Mouse (Mus musculus) kidney, adult 2 months (tissue): ENCODE data around the gene Tecta. TPM values are rescaled to one million over a fixed set of nuclear protein-coding genes. Genes with fewer than 3 reads are reported as not detected.

Experiments
- DNase-seq: peaks from one replicate; pipeline ENCODE4 v3.0.0; 2021
- H3K27ac ChIP-seq: fragments of 200-500 bp; 2 replicates; pipeline ENCODE4 v1.5.1; 2012; ENCODE audit warnings: low read depth, low read length, control low read depth, inconsistent platforms; ENCODE audit not compliant: insufficient read depth
- H3K27me3 ChIP-seq: fragments of 200-500 bp; replicated peaks from 2 replicates; pipeline ENCODE4 v1.6.1; 2012; ENCODE audit warnings: mild to moderate bottlenecking, moderate library complexity, low read length, inconsistent platforms; ENCODE audit not compliant: control insufficient read depth, insufficient read depth
- H3K36me3 ChIP-seq: fragments of 200-500 bp; 2 replicates; pipeline ENCODE4 v1.6.1; 2012; ENCODE audit warnings: mild to moderate bottlenecking, moderate library complexity, low read length, inconsistent platforms; ENCODE audit not compliant: control insufficient read depth, insufficient read depth
- H3K4me1 ChIP-seq: fragments of 200-500 bp; 2 replicates; pipeline ENCODE4 v1.6.1; 2011; ENCODE audit warnings: low read length; ENCODE audit not compliant: control insufficient read depth, insufficient read depth
- H3K4me3 ChIP-seq: fragments of 200-500 bp; 2 replicates; pipeline ENCODE4 v1.5.1; 2011; ENCODE audit warnings: mild to moderate bottlenecking, low read depth, low read length, control low read depth; ENCODE audit not compliant: insufficient read depth
- CTCF ChIP-seq: fragments of 200-500 bp; conservative IDR thresholded peaks from 2 replicates; pipeline ENCODE4 v1.5.1; 2011; ENCODE audit warnings: low read depth, mild to moderate bottlenecking, control low read depth, low read length, moderate library complexity, mixed read lengths; ENCODE audit not compliant: insufficient read depth, insufficient read length
- POLR2A ChIP-seq: fragments of 200-500 bp; IDR thresholded peaks from one replicate; pipeline ENCODE4 v1.6.1; 2011; ENCODE audit warnings: low read depth, low read length, control low read depth
- WGBS: fragments of 180-500 bp; shearing (Covaris S2); methylation state at CpG from one replicate; pipeline ENCODE4 v1.1.7; 2018; 5-methylcytosine and 5-hydroxymethylcytosine counted together
- polyA plus RNA-seq: library from polyadenylated mRNA; depleted of rRNA; stranded (reverse); fragments of >200 nt; gene quantifications from 2 replicates; pipeline ENCODE4 v1.2.3, GENCODE M21; 2012

The Tecta gene
- polyA plus RNA-seq, 1 experiment = 0.08 TPM

DNA sequence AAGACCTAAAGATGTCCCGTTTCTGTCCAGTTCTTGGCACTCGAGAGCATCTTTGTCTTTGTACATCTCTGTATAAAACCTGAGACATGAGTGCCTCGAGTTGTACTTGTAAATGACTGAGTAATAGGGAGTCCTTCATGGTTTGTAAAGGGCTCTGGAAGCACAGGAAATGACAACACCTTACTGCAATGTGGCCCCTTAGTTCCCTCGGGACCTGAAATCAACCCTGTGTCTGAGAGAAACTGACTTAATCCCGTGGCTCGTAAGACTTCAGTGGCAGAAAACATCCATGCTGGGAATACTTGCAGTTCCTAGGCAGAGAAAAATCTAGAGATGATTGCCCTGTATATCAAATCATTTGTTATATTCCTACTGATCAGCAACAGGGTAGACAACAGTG is 6.8 kb downstream of the Tecta start:
- 53% methylated on average over 6 of the region's 6 CpGs for WGBS
- H3K27me3 ChIP-seq = no peaks in the 10 kb centered on the region; the same call in 1 of the 2 replicates
- no peaks in the 10 kb centered on the region for H3K4me1 ChIP-seq
- no peak overlapping the region for H3K4me3 ChIP-seq
- H3K27ac ChIP-seq = no peak overlapping the region
- DNase-seq = peak; percentile 7
- no peak for TF ChIP-seq POLR2A
- no peak for TF ChIP-seq CTCF
- no peaks in the 10 kb centered on the region for H3K36me3 ChIP-seq

DNA sequence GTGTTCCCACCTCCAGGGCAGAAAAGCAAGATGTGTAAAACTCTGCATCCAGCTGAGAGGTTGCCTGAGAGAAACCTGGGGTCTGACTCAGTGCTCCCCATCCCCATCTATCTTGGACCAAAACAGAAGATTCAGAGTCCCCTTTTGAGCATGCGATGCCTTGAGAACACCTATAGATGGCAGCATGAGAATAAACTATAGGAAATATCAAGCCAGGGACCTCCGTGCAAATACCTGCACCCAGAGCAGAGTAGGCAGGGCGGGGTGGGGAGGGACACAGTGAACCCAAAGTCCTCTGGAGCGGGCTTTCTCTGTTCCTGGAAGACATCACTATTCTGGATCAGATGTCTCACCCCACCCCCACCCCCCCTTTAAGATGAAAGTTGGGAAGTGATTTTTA is 11.2 kb downstream of the Tecta start:
- H3K4me1 ChIP-seq = no peaks in the 10 kb centered on the region
- H3K27ac ChIP-seq = no peak overlapping the region
- no peak for DNase-seq
- H3K36me3 ChIP-seq = no peaks in the 10 kb centered on the region
- H3K27me3 ChIP-seq = no peaks in the 10 kb centered on the region
- TF ChIP-seq CTCF (0 out of 2 replicates have a peak, but pooled peaks have one; percentile 16), POLR2A (no peak)
- 54% methylated on average over 4 of the region's 4 CpGs for WGBS
- no peak overlapping the region for H3K4me3 ChIP-seq

DNA sequence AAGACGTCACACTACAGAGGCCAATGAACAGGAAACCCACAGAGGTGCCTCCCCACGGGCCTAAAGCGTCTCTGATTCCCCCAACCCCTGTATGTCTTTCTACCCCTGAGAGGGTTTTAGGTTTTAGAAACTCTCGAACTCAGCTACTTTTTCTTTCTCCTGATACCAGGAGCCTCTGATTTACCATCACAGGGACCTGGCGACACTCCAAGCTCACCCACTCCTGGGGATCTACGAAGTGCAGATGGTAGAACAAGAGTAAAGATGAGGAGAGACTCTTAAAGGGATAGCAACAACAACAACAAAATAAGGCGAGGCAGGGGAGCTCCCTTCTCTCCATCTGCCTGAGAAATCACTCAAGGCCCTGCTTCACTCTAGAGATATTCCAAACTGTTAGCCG is 12.7 kb downstream of the Tecta start:
- 70% methylated on average over 8 of the region's 8 CpGs for WGBS
- no peaks in the 10 kb centered on the region for H3K36me3 ChIP-seq
- TF ChIP-seq CTCF = no peak
- TF ChIP-seq POLR2A = no peak
- no peaks in the 10 kb centered on the region for H3K27me3 ChIP-seq
- H3K27ac ChIP-seq = no peak overlapping the region
- H3K4me3 ChIP-seq = no peak overlapping the region
- H3K4me1 ChIP-seq = no peaks in the 10 kb centered on the region
- no peak for DNase-seq

DNA sequence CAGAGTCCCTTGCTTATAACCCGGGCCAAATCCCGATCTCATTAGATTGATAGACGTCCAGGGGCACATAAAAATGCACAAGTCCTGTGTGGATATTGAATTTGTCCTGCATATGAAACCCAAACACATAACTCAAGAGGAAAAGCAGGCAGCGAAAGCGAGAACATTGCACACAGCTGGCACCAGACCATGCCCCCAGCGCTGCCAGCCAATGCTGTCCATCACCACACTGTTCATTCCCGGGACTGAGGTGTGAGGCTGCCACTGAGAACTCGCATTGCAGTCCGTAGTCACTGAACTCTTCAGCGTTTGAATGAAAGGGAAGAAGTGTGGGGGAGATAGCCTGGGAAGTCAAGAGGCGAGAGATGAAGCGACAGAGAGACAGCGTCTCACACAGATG is 14.1 kb downstream of the Tecta start:
- Histone ChIP-seq H3K27ac (no peak overlapping the region), H3K36me3 (no peaks in the 10 kb centered on the region), H3K4me3 (no peak overlapping the region), H3K27me3 (no peaks in the 10 kb centered on the region), H3K4me1 (no peaks in the 10 kb centered on the region)
- no peak for DNase-seq
- no peak for TF ChIP-seq POLR2A
- no peak for TF ChIP-seq CTCF
- WGBS = 60% methylated on average over 13 of the region's 13 CpGs

DNA sequence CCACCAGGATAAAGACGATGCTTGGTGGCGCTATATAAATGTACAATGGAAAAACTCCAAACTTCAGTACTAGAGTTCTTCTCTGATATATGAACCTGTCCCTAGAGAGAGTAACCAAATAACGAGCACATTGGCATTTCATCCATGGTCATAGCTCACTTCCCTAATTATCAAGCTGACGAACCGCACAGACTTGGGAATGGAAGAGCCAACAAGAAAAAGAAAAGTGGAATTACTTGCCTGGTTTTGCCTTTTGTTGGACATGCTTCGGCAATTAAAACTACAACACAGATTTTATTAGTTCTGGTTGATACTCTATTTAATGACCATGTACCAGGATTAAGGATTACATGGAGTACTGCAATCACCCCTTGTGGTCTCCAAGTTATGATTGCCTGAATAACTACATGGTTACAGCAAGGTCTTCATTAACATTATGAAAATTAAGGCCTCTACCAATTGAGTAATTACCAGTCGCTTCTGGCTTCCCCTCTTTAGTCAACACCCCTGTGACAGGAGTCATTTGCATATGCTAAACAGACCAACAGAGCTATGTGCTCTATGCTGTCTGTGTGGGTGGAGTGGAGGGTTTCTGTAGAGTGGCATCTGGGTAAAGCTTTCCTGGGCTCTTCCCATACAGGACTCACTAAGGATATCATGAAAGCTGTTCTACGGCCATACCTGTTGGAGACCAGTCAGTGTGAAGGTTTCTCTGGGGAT is 16.9 kb downstream of the Tecta start:
- no peaks in the 10 kb centered on the region for H3K36me3 ChIP-seq
- no peaks in the 10 kb centered on the region for H3K4me1 ChIP-seq
- no peaks in the 10 kb centered on the region; the same call in 1 of the 2 replicates for H3K27me3 ChIP-seq
- no peak for TF ChIP-seq CTCF
- TF ChIP-seq POLR2A = no peak
- 76% methylated on average over 8 of the region's 8 CpGs for WGBS
- no peak overlapping the region for H3K27ac ChIP-seq
- no peak for DNase-seq
- H3K4me3 ChIP-seq = no peak overlapping the region

DNA sequence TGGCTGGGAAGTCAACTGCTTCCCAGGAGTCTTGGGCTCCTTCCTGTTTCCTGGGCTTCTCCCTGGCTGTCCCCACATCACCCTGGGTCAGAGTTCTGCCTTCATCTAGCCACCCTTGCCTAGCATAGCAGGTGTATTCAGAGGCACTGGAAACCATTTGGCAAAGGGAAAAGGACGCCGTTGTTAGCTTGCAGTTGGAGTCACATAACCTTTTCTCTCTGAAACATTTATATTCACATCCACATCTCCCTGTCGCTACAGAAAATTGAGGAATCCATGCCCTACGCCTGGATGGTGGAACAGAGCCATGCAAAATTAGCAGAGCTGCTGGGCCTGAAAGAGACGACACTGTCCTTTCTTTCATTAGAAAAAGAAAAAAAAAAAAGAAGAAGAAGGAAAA is 17.7 kb downstream of the Tecta start:
- no peaks in the 10 kb centered on the region for H3K36me3 ChIP-seq
- no peak for DNase-seq
- no peaks in the 10 kb centered on the region; the same call in 1 of the 2 replicates for H3K27me3 ChIP-seq
- WGBS = 74% methylated on average over 5 of the region's 5 CpGs
- no peak for TF ChIP-seq CTCF
- TF ChIP-seq POLR2A = no peak
- H3K4me3 ChIP-seq = no peak overlapping the region
- no peaks in the 10 kb centered on the region for H3K4me1 ChIP-seq
- H3K27ac ChIP-seq = no peak overlapping the region

DNA sequence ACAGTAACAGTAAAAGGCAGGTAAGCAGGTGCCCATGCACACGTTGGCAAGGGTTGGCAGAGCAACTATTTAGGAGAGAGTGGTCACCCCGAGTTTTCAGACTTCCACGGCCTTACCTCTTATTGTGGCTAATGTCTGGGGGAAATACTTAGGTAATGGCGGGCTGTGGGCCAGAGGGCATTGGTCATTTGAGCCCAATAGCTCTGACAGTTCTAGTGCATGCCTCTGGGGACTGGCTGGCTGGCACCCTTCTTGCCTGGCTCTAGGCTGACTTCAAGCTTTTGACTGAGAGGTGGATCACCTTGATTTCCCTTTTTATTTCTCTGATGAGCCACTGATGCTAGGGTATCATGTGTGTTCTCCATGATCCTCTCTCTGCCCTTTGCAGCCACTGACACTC is 21.7 kb downstream of the Tecta start:
- no peak for DNase-seq
- Histone ChIP-seq H3K27ac (no peak overlapping the region), H3K4me1 (no peaks in the 10 kb centered on the region), H3K36me3 (no peaks in the 10 kb centered on the region), H3K27me3 (no peaks in the 10 kb centered on the region; the same call in 1 of the 2 replicates), H3K4me3 (no peak overlapping the region)
- 90% methylated on average over 4 of the region's 4 CpGs for WGBS
- TF ChIP-seq POLR2A (no peak), CTCF (no peak)
